Mouse (Mus musculus) CD4-positive, CD25-positive, alpha-beta regulatory T cell, adult 4 months (primary cell): ENCODE data around the gene Erbb2. TPM values are rescaled to one million over a fixed set of nuclear protein-coding genes. Genes with fewer than 3 reads are reported as not detected.

Experiments
- ATAC-seq: one replicate; pipeline ENCODE4 v1.8.0; 2017
- polyA plus RNA-seq, 2 experiments: library from polyadenylated mRNA; unstranded; fragments of 100-300 nt; shearing (Covaris generic); gene quantifications; one replicate each; pipeline ENCODE4 v1.2.1; 2017

Gene Erbb2
- polyA plus RNA-seq, 2 experiments from 2014 or later = 0.07 to 0.23 TPM

DNA sequence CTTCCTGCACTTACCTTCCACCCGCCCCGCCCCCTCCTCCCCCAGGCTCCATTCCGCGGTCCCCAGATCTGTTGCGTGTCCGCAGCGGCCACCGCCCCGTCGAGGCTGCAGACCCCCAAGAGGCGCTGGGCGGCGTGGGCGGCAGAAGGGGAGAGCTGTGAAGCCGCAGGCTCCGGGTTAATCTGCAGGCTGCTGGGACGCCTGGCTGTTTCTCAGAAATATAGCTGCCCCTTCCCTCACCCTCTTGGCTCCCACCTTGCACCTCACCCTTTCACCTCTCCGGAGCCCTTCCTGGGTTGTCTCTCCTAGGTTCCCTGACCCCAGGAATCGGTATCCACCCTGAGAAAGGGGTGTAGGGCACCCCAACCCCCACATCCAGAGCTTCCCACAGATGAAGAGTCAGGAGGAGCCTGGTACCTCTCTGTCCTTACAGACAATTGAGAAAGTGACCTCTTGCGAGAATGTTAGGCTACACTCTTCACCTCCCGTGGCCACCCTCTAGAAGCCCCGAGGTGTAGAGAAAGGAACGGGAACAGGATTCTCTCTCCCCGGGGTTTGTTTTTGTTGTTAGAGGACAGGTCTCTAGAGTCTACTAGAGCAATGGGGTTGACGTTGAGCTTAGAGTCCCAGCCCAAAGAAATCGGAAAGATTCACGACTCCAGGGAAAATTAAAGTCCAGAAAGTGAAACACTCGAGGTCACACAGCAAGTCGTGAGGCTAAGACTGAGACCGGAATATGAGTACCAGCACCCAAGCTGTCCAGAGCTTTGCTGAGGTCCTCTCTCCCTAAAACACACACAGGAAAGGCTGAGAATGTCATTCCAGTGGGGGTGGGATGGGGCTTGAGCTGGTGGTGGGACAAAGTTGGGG, 46.1 kb downstream of the Erbb2 start:
- peak; percentile 6 for ATAC-seq

DNA sequence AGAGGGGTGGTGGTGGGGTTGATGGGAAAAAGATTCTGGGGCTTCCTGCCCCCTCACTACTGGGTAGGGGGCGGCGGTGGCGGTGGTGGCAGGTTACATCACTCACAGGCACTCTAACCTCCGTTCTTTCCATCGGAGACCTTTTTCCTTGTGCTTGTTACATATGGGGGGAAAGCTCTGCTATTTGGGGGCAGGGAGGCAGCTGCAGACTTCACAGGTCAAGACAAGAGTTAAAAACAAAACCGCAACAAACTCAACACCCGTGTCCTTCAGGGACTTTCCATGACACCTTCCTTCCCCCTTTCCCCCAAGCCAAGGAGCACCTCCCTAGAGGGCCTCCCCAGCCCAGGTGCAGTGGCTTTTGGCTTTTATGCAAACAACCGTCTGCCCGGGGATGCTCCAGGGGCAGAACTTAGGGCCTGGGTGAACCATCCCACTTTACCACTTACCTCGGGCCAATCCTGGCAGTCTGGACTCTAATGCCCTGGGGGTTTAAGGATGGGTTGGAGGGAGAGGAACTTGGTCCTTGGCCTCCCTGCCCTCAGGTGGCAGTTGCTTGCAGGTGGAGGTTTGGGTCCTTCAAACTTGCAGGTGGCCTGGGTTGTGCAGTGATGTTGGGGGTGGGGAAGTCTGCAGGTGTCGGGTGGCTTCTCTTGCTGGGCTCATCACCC, 46.9 kb downstream of the Erbb2 start:
- no peak for ATAC-seq

- no peak for ATAC-seq
These were observed 47.6 kb downstream of the Erbb2 start for GRCm38 (mm10) chr11:98459860-98460259.

GRCm38 (mm10) chr11:98461109-98461720, 48.9 kb downstream of the Erbb2 start:
- ATAC-seq = no peak

DNA sequence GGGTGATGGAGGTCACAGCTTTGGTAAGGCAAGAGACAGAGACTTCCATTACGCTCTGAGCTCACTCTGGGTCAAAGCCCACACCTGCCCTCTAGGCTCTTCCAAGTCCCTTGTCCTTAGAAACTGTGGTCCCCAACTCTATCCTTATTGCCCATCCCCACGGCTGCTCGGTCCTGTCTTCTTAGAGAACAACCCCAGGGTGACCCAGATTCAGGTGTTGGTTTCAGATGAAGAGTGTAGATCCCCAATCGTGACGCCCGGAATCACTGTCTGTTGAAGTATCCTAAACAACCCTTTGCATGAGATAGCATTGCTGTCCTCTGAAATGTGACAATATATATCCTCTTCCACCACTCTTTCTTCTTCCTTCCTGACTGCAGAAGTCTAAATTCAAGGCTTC, 50.0 kb downstream of the Erbb2 start:
- ATAC-seq = no peak

- ATAC-seq = peak; percentile 28
These were observed 51.6 kb downstream of the Erbb2 start for GRCm38 (mm10) chr11:98463911-98464310.

GRCm38 (mm10) chr11:98464516-98464915, 52.2 kb downstream of the Erbb2 start:
- peak; percentile 88 for ATAC-seq

DNA sequence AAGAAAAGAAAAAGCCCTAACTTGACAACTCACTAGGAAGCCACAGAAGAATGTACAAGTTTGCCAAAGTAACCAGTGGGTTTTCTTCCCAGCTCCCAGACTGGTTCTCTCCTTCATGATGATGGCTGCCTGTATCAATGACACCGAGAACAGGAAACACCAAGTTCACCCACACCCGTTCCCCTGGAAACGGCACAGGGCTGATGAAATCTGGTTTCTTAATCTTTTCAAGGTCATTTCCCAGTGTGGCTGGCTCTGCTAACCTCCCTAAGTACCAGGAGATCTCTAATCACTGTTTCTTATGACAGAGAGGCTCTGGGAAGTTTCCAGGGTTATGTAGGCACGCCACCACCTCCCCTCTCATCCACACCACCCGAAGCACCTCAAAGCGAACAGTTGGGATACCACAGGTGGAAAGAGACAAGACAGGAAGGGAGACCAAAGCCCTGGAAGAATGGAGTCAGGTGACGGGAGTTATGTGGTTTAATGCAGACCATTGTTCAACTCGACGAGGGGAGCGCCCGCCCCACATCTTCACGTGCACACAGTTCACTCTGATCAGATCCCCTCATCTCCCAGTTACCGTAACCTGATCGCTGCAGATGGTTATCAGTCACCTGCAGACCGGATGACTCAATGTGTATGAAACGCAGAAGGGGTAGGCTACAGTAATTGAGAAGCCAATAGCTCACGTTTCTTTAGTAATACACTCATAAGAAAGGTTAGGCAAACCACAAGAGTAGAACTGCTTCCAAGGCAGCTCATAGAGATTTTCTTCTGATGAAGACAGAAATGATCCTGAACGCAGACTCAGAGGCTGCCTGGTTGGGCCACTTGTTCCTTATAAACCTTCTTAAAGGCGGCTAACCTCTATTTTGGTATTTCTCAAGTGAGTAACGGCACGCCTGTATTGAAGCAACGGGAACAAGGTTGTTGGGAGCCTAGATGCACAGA, 57.8 kb downstream of the Erbb2 start:
- ATAC-seq = peak; percentile 91

DNA sequence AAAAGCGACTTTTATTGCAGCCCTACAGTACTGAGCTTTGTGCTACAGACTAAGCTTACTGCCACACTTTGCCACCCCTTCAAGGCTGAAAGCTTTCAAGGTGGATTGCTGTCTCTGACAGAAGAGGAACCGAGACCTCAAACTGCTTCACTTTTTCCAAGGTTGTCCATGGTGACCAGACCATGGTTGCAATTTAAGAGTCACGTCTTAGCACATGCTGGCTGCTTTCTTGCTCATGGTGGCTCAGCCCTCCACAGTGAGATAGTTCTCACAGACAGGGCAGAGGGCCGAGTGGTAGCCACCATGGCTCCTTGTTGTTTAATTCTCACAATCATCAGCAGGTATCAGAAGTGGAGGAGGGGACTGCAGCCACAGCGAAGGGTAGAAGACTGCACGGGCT, 58.5 kb downstream of the Erbb2 start:
- ATAC-seq = no peak

DNA sequence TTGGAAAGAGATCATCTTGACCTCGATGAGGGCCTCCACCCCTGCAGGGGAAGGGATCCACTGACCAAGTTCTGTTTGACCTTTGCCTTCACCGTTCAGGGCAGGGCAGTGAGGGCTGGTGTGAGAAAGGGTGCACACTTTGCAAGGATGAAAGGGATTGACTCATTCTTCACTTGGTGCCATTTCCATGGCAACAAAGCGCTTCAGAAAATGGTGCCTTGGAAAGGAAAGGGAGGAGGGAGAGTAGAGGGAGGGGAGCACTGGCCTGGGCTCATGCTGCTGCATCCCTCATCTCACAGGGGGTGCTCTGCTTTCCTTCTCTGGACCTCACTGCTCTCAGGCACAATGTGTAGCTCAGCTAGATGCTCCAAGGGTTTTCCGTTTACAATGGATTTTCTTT, 60.4 kb downstream of the Erbb2 start:
- no peak for ATAC-seq

DNA sequence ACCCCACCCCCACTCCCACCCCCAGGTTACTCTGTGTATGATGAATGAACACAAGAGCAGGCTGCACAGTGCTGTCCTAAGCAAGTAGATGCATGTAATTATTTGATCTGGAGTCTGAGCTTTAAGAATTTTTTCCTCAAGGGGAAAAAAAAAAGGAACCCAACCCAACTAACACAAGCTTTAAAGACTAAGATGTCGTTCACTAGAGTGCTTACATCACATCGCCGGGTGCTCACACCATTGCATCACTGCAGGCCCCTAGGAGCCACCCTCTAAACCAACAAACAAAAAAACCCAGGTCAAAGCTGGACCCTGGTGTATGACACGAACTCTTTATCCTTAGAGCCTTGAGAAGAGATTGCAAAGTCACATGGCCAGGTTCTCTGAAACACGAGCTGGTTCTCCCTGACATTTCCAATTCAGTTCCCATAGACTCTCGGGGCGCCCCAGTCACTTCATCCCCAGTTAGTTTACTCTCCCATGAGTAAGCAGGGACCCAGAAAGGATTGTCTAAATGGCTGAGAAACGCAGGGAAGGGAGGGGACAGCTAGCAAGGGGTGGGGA, 61.7 kb downstream of the Erbb2 start:
- no peak for ATAC-seq

- no peak for ATAC-seq
These were observed 62.7 kb downstream of the Erbb2 start for GRCm38 (mm10) chr11:98474967-98475366.

- no peak for ATAC-seq
These were observed 63.6 kb downstream of the Erbb2 start for GRCm38 (mm10) chr11:98475630-98476433.

GRCm38 (mm10) chr11:98476434-98476807, 64.2 kb downstream of the Erbb2 start:
- no peak for ATAC-seq

GRCm38 (mm10) chr11:98477011-98477701, 64.9 kb downstream of the Erbb2 start:
- ATAC-seq = peak; percentile 58

DNA sequence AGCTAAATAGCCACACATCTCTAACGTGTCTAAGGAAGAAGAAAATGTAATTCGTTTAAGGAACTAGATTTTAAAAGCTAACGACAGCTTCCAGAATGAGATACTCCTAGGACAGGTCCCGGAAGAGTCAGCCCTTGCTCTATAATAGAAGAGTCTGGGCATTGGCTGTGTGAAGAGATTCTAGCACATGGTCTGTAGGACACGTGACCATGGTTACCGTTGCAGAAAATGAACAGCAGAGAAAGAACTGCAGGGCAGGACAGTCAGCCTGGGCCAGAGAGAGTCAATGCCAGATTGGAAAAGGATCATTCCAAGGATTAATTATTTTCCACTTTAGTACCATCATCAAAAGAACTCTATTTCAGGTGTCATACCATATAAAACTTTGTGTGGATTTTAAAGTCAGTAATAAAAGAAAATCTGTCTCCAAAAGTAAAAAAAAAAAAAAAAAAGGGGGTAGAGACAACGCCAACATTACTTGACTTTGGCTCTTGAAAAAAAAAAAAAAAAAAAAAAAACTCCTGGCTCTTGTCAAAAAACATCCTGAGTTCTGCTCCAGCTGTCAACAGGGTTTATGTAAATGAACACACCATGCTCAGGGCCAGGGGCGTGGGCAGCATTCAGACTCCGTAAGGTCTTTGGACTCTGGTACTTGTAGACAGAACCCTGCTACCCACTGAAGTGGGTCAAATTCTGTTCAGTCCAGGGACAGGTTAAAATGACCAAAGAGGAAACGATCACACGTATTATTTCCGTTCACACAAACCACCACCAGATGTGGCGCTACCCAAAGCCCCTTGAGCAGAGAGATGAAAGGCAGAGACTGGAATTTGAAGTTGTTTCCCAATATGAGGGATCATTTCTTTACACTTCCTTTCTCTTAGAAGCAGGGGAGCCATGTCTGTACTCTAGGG, 67.0 kb downstream of the Erbb2 start:
- ATAC-seq = no peak

GRCm38 (mm10) chr11:98479940-98480497, 67.7 kb downstream of the Erbb2 start:
- ATAC-seq = no peak

GRCm38 (mm10) chr11:98481231-98481630, 69.0 kb downstream of the Erbb2 start:
- peak; percentile 37 for ATAC-seq

- ATAC-seq = no peak
These were observed 69.8 kb downstream of the Erbb2 start for GRCm38 (mm10) chr11:98482067-98482466.
